Mouse (Mus musculus) testis, postnatal 14 days (tissue): ENCODE measurements around the gene Anp32a.

Source experiments
- DNase-seq: peaks from one replicate; pipeline ENCODE4 v3.0.0; 2021; ENCODE audit warnings: low spot score

The Anp32a gene

GRCm38 (mm10) chr9:62407357-62408146 is 66.5 kb downstream of the Anp32a start:
- no peak for DNase-seq

GRCm38 (mm10) chr9:62418742-62419141 is 77.6 kb downstream of the Anp32a start:
- DNase-seq, result no peak

- peak; percentile 34 for DNase-seq
Measured at GRCm38 (mm10) chr9:62420261-62420917, 79.3 kb downstream of the Anp32a start.

- peak; percentile 78 for DNase-seq
Measured at GRCm38 (mm10) chr9:62421027-62421426, 79.9 kb downstream of the Anp32a start.

DNA sequence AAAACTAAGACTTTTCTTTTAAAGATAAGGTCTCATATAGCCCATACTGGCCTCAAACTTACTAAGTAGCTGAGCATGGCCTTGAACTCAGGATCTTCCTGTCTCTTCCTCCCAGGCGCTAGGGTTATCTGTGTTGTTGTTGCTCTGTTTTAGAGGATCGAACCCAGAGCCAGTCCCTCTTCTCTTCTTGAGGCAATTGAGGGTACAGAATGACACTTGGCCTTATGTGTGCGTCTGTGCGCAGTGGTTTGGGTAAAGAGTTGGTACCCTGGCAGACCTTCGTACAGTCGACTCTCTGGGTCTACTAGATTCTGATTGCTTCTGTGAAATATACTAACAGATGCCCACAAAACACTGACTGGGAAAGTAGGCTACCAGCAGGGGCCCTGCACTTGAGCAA is 80.8 kb downstream of the Anp32a start:
- DNase-seq, result no peak

- no peak for DNase-seq
Measured at GRCm38 (mm10) chr9:62422926-62423325, 81.8 kb downstream of the Anp32a start.

DNA sequence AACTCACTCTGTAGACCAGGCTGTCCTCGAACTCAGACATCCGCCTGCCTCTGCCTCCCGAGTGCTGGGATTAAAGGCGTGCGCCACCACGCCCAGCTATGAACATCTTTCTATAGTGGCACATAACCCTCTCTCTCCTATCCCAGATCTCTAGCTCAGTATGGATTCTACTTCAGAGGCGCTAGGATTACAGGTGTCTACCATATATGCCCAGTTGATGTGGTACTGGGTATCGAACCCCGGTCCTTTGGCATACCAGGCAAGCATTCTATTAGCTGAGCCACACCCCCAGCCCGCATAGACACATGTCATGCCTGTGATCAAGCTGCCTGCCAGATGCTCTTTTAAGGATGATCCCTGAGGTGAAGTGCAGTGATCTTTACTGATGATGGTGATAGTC is 82.8 kb downstream of the Anp32a start:
- no peak for DNase-seq

DNA sequence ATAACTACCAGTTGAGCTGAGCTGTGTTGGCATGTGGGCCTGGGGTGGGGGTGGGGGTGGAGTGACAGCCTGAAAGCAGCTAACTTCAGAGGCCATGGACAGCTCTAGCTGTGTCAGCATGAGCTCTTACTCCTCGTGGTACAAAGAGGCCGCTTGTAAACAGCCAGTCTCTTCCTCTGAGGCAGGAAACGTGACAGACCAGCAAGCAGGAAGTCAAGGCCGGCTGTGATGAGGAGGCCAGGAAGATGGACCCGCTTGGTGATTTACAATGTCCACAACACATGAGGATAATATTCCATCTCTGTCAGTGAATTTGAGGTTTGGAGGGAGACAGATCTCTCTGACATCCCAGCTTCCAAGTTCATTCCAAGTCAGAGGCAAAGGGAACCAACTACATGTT is 84.2 kb downstream of the Anp32a start:
- no peak for DNase-seq

DNA sequence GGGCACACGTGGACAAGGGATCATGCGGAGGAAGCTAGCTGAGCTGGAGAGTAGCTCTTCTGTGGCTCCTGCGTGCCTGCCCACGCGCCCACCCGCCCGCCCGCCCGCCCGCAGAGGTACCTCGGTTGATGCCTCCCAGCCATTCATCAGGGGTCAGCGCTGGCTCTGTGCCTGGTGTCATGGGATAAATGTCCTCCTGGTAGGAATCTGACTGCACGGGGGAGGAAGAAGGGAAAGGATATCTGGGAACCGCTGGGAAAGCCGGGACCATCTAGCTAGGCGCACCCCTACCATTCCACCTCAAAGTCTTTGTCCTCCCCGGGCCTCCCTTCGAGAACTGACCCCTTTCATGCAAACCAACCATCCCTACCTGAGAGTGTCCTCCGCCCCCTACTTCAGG is 84.9 kb downstream of the Anp32a start:
- no peak for DNase-seq

- no peak for DNase-seq
Measured at GRCm38 (mm10) chr9:62426531-62426930, 85.4 kb downstream of the Anp32a start.

DNA sequence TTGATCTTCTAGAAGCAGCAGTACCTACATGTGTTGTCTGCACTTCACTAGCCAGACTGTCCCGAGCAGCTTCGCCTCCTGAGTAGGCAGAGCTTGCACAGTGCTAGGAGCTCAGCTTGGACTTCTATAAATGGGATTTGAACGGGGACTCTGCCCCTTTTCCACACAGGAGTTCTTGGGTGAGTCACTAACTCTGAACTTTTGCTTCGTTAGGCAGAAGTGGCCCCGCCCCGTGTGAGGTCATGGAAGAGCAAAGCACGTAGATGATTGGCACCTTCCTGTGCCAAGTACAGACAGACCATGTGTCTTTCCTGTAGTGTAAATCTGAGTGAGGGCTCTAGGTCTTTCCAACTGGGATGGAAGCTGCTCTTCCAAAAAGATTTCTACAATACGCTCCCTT is 85.9 kb downstream of the Anp32a start:
- no peak for DNase-seq
